Mouse (Mus musculus): ENCODE measurements around the gene Amdhd1. TPM values are rescaled to one million over a fixed set of nuclear protein-coding genes. Genes with fewer than 3 reads are reported as not detected.

Gene Amdhd1
- polyA plus RNA-seq, 2 experiments, result 5.7 to 9.7 TPM

- ATAC-seq (ENCODE audit: insufficient read depth), result no peak
- WGBS (ENCODE audit: insufficient replicate concordance), result 63% methylated on average over 10 of the region's 10 CpGs
Observed at GRCm38 (mm10) chr10:93501346-93501745, 38.5 kb downstream of the Amdhd1 start.

GRCm38 (mm10) chr10:93500864-93501263, 39.0 kb downstream of the Amdhd1 start:
- Histone ChIP-seq H3K4me1 (replicated peaks; ENCODE audit: control insufficient read depth in 2 of 2, insufficient read depth in 2 of 2, low read length in 1 of 2) (no peaks in the 10 kb centered on the region), H3K9me3 (ENCODE audit: control insufficient read depth, low read length) (no peaks in the 10 kb centered on the region), H3K9ac (replicated peaks) (no peak overlapping the region), H3K4me2 (ENCODE audit: low read depth) (no peak overlapping the region), H3K4me3 (ENCODE audit: insufficient read depth in 1 of 2, low read depth in 2 of 2, low read length in 2 of 2) (no peak overlapping the region), H3K27me3 (ENCODE audit: control insufficient read depth, insufficient read depth, low read length) (no peaks in the 10 kb centered on the region), H3K36me3 (replicated peaks; ENCODE audit: control insufficient read depth, insufficient read depth, low read depth) (no peaks in the 10 kb centered on the region), H3K27ac (no peak overlapping the region)
- DNase-seq (ENCODE audit: low read depth in 3 of 3, low spot score in 3 of 3) (no peak), ATAC-seq (ENCODE audit: insufficient read depth) (no peak)
- TF ChIP-seq EP300 (IDR thresholded peaks at IDR 0.05; ENCODE audit: low read depth) (no peak), CTCF (IDR thresholded peaks at IDR 0.05; ENCODE audit: low read depth) (no peak)
- 40% methylated on average over 10 of the region's 10 CpGs for WGBS (ENCODE audit: insufficient replicate concordance)

More at GRCm38 (mm10) chr10:93501346-93501745, 38.5 kb downstream of the Amdhd1 start:
- H3K27me3 ChIP-seq (ENCODE audit: control insufficient read depth, insufficient read depth, low read length), result no peaks in the 10 kb centered on the region
- no peaks in the 10 kb centered on the region for H3K4me1 ChIP-seq (replicated peaks; ENCODE audit: control insufficient read depth in 2 of 2, insufficient read depth in 2 of 2, low read length in 1 of 2)
- no peaks in the 10 kb centered on the region for H3K36me3 ChIP-seq (replicated peaks; ENCODE audit: control insufficient read depth, insufficient read depth, low read depth)
- H3K9ac ChIP-seq (replicated peaks), result no peak overlapping the region
- H3K27ac ChIP-seq, result no peak overlapping the region
- H3K4me2 ChIP-seq (ENCODE audit: low read depth), result no peak overlapping the region
- H3K9me3 ChIP-seq (ENCODE audit: control insufficient read depth, low read length), result no peaks in the 10 kb centered on the region
- H3K4me3 ChIP-seq (ENCODE audit: insufficient read depth in 1 of 2, low read depth in 2 of 2, low read length in 2 of 2), result no peak overlapping the region
- DNase-seq (ENCODE audit: low read depth in 3 of 3, low spot score in 3 of 3), result no peak
- no peak for TF ChIP-seq CTCF (IDR thresholded peaks at IDR 0.05; ENCODE audit: low read depth)
- TF ChIP-seq EP300 (IDR thresholded peaks at IDR 0.05; ENCODE audit: low read depth), result no peak

- TF ChIP-seq EP300 (IDR thresholded peaks at IDR 0.05; ENCODE audit: low read depth) (no peak), CTCF (IDR thresholded peaks at IDR 0.05; ENCODE audit: low read depth) (no peak)
- ATAC-seq (ENCODE audit: insufficient read depth), result no peak
- DNase-seq (ENCODE audit: low read depth in 3 of 3, low spot score in 3 of 3), result no peak
Observed at GRCm38 (mm10) chr10:93490451-93490850, 49.4 kb downstream of the Amdhd1 start.

GRCm38 (mm10) chr10:93488828-93489226, 51.0 kb downstream of the Amdhd1 start:
- no peaks in the 10 kb centered on the region for H3K27me3 ChIP-seq (ENCODE audit: control insufficient read depth, insufficient read depth, low read length)
- no peak for TF ChIP-seq CTCF (IDR thresholded peaks at IDR 0.05; ENCODE audit: low read depth)
- TF ChIP-seq EP300 (IDR thresholded peaks at IDR 0.05; ENCODE audit: low read depth), result no peak
- no peak overlapping the region for H3K4me3 ChIP-seq (ENCODE audit: insufficient read depth in 1 of 2, low read depth in 2 of 2, low read length in 2 of 2)
- no peak overlapping the region for H3K9ac ChIP-seq (replicated peaks)
- H3K9me3 ChIP-seq (ENCODE audit: control insufficient read depth, low read length), result no peaks in the 10 kb centered on the region
- no peak overlapping the region for H3K27ac ChIP-seq
- ATAC-seq (ENCODE audit: insufficient read depth) (peak; percentile 14; the same call in 1 of the 2 replicates), DNase-seq (ENCODE audit: low read depth in 3 of 3, low spot score in 3 of 3) (no peak)
- H3K4me2 ChIP-seq (ENCODE audit: low read depth), result no peak overlapping the region
- H3K36me3 ChIP-seq (replicated peaks; ENCODE audit: control insufficient read depth, insufficient read depth, low read depth), result no peaks in the 10 kb centered on the region; the same call in none of the 2 replicates
- 58% methylated on average over 6 of the region's 6 CpGs for WGBS (ENCODE audit: insufficient replicate concordance)
- peaks cover 0 to 9% of the 10 kb centered on the region in 2 experiments; a peak in 2 of 4 replicates for H3K4me1 ChIP-seq (replicated peaks; ENCODE audit: control insufficient read depth in 2 of 2, insufficient read depth in 2 of 2, low read length in 1 of 2)

More at GRCm38 (mm10) chr10:93490451-93490850, 49.4 kb downstream of the Amdhd1 start:
- Histone ChIP-seq H3K27ac (no peak overlapping the region), H3K4me1 (replicated peaks; ENCODE audit: control insufficient read depth in 2 of 2, insufficient read depth in 2 of 2, low read length in 1 of 2) (peaks cover 0 to 9% of the 10 kb centered on the region in 2 experiments; a peak in 2 of 4 replicates), H3K9me3 (ENCODE audit: control insufficient read depth, low read length) (no peaks in the 10 kb centered on the region), H3K4me2 (ENCODE audit: low read depth) (no peak overlapping the region), H3K36me3 (replicated peaks; ENCODE audit: control insufficient read depth, insufficient read depth, low read depth) (no peaks in the 10 kb centered on the region), H3K9ac (replicated peaks) (no peak overlapping the region), H3K4me3 (ENCODE audit: insufficient read depth in 1 of 2, low read depth in 2 of 2, low read length in 2 of 2) (no peak overlapping the region), H3K27me3 (ENCODE audit: control insufficient read depth, insufficient read depth, low read length) (no peaks in the 10 kb centered on the region)
- WGBS (ENCODE audit: insufficient replicate concordance), result 56% methylated on average over 4 of the region's 4 CpGs

- DNase-seq (ENCODE audit: low read depth in 3 of 3, low spot score in 3 of 3), result peak in 2 of 3 experiments; percentile 6 to 26
- H3K9ac ChIP-seq (replicated peaks), result no peak within 1 kb of the TSS
- no peaks in the 10 kb centered on the region for H3K9me3 ChIP-seq (ENCODE audit: control insufficient read depth, low read length)
- peaks cover 0 to 9% of the 10 kb centered on the region in 2 experiments; a peak in 2 of 4 replicates for H3K4me1 ChIP-seq (replicated peaks; ENCODE audit: control insufficient read depth in 2 of 2, insufficient read depth in 2 of 2, low read length in 1 of 2)
- WGBS (ENCODE audit: insufficient replicate concordance), result 60% methylated on average over 17 of the region's 17 CpGs
- TF ChIP-seq EP300 (IDR thresholded peaks at IDR 0.05; ENCODE audit: low read depth) (no peak), CTCF (IDR thresholded peaks at IDR 0.05; ENCODE audit: low read depth) (no peak)
- peak; percentile 21; the same call in 1 of the 2 replicates for ATAC-seq (ENCODE audit: insufficient read depth)
- H3K27ac ChIP-seq, result no peak within 1 kb of the TSS
- H3K4me2 ChIP-seq (ENCODE audit: low read depth), result no peak within 1 kb of the TSS
- no peaks in the 10 kb centered on the region for H3K27me3 ChIP-seq (ENCODE audit: control insufficient read depth, insufficient read depth, low read length)
- peaks cover 5% of the 10 kb centered on the region for H3K36me3 ChIP-seq (replicated peaks; ENCODE audit: control insufficient read depth, insufficient read depth, low read depth)
- H3K4me3 ChIP-seq (ENCODE audit: insufficient read depth in 1 of 2, low read depth in 2 of 2, low read length in 2 of 2), result no peak within 1 kb of the TSS
Observed at GRCm38 (mm10) chr10:93488066-93488827, 51.6 kb downstream of the Amdhd1 start, which contains the start of gene Hal. TSS of gene Hal (plus strand) at chr10:93488768.

Data from liver, embryonic 14.5 days (tissue).